Mouse (Mus musculus) erythroblast, embryonic 14.5 days (primary cell): ENCODE measurements at regions not wholly inside any gene's neighbourhood (a gene's known extent, or its start where the extent isn't known, plus 50 kb on each side); places are given as distances from the start of the nearest gene placed in this dataset.

Source experiments
- H3K27me3 ChIP-seq: 2 replicates; pipeline ENCODE4 v1.6.1; 2012; ENCODE audit warnings: inconsistent platforms; ENCODE audit not compliant: control insufficient read depth
- H3K36me3 ChIP-seq: 2 replicates; pipeline ENCODE4 v1.6.1; 2012; ENCODE audit warnings: mild to moderate bottlenecking, inconsistent platforms; ENCODE audit not compliant: control insufficient read depth
- H3K4me1 ChIP-seq: 2 replicates; pipeline ENCODE4 v1.6.1; 2012; ENCODE audit warnings: inconsistent platforms; ENCODE audit not compliant: control insufficient read depth
- H3K4me3 ChIP-seq: replicated peaks from 2 replicates; pipeline ENCODE3; 2012; ENCODE audit warnings: moderate library complexity, mild to moderate bottlenecking, inconsistent platforms
- H3K9me3 ChIP-seq: 2 replicates; pipeline ENCODE4 v1.6.1; 2012; ENCODE audit warnings: low read length, inconsistent platforms, mixed read lengths; ENCODE audit not compliant: control insufficient read depth
- GATA1 ChIP-seq: IDR thresholded peaks from 2 replicates; pipeline ENCODE4 v1.6.1; 2012; ENCODE audit warnings: low read length, inconsistent platforms, mixed read lengths
- TAL1 ChIP-seq: IDR thresholded peaks from 3 replicates; pipeline ENCODE4 v1.6.1; 2012; ENCODE audit warnings: low read length, inconsistent platforms, mixed read lengths

DNA sequence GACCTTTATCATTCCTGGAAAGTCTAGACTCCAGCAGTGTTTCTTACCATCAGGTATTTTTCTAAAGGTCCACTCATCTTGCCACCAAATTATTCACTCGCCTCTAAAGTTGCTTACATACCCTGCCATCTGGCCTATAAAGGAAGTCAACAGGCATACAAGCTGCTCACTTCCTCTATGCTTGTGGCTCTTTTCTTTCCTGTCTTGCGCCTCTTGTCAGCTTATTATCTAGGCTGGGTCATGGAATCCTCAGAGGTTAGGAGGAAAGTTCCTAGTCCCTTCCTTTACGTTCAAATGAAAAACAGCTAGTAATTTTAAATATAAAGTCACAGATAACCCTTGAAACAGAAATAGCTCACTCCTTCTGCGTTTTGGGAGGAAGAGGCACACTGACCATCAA, 97.9 kb downstream of the Lipi start:
- H3K4me3 ChIP-seq = no peak overlapping the region
- no peaks in the 10 kb centered on the region for H3K4me1 ChIP-seq
- no peaks in the 10 kb centered on the region for H3K36me3 ChIP-seq
- no peaks in the 10 kb centered on the region for H3K27me3 ChIP-seq
- H3K9me3 ChIP-seq = no peaks in the 10 kb centered on the region
- TF ChIP-seq GATA1 = no peak
- TF ChIP-seq TAL1 = no peak

DNA sequence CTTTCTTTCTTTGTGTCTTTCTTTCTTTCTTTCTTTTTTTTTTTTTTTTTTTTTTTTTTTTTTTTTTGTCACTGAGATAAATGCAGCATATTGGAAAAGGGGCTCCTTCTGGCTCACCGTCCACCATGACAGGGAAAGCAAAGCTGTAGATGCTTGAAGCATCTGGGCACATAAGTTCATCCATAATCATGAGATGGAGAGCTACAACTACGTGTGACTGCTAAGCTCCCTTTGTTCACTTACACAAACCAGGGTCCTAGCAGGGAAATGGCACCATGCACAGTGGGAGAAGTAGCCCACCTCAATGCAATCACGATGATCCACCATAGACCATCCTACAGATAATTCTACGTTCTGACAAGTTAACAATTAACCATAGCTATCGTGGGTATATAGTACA, 102.0 kb downstream of the Lipi start:
- Histone ChIP-seq H3K9me3 (no peaks in the 10 kb centered on the region), H3K27me3 (no peaks in the 10 kb centered on the region), H3K36me3 (no peaks in the 10 kb centered on the region), H3K4me3 (no peak overlapping the region), H3K4me1 (no peaks in the 10 kb centered on the region)
- TF ChIP-seq TAL1 = no peak
- TF ChIP-seq GATA1 = no peak

DNA sequence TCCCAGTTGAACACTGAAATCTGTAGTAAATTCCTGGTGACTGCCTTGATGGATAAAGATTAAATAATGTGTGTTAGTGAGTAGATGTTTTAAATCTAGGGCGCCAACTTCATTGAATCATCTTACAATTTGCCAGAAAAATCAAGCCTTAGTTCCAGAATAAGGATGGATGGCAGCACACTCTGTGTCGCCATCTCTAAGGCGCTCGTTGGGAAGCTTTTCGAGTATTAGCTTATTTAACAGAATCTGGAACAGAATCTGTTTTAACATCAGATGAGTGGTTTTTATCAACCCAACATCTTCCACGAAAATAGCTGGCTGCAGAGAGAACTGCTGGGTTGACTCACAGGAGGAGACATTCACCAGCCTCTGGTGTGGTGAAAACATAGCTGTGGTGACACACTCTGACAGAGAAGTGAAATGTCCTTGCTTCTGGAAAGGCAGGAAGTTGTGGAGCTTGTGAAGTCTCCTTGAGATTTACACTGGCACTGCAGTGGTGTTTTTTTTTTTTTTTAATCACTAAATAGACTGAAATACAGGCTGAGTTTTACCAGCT, 120.4 kb downstream of the Lipi start:
- Histone ChIP-seq H3K9me3 (no peaks in the 10 kb centered on the region), H3K4me3 (no peak overlapping the region), H3K36me3 (no peaks in the 10 kb centered on the region), H3K4me1 (no peaks in the 10 kb centered on the region), H3K27me3 (no peaks in the 10 kb centered on the region)
- no peak for TF ChIP-seq TAL1
- no peak for TF ChIP-seq GATA1

DNA sequence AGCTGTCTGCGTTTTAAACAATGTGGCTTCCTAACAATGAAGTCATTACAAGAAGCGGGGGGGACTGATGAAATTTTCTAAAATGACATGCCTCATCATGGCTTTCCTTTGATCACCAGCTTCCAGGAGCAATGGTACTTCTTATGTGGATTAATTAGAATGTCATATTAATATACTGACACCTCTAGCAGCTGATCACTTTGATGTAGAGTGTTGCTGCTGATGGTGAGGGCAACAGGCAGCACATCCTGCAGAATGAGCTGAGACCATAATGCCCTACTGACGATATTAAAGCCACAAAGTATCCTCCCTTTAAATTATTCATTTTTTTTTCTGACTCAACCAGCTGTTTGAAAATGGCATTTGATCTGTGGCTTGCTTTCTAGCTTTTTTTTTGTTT, 123.7 kb downstream of the Lipi start:
- Histone ChIP-seq H3K36me3 (no peaks in the 10 kb centered on the region), H3K27me3 (no peaks in the 10 kb centered on the region), H3K4me1 (no peaks in the 10 kb centered on the region), H3K4me3 (no peak overlapping the region), H3K9me3 (no peaks in the 10 kb centered on the region)
- no peak for TF ChIP-seq GATA1
- TF ChIP-seq TAL1 = no peak

DNA sequence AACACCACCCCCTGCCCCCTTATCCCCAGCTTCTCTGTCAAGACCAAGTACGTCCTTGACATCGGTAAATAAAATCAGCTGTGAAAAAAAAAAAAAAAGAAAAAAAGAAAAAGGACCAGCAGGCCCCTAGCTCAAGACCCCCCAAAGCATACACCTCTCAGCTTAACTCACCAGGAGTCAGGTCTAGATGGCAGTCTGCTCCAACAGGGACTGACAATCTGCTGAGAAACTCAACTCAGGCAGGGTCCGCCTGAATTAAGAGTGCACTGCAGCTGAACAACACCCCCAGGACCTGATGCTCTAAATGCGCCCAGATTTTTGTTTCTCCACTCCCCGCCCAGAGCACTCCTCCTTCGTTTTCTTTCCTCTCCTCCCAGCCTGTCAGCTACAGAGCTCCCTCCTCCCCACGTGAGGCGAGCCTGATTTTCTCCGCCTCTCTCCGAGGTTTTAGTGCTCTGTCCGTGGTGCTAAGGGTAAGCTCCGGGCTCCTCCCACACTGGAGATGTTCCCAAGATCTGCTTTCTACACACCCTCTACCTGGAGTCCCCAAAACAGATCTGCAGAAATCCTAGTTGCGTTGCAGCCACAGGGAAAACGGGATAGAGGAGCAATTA, 138.9 kb downstream of the Lipi start:
- no peaks in the 10 kb centered on the region for H3K4me1 ChIP-seq
- TF ChIP-seq TAL1 (no peak), GATA1 (no peak)
- no peaks in the 10 kb centered on the region for H3K27me3 ChIP-seq

DNA sequence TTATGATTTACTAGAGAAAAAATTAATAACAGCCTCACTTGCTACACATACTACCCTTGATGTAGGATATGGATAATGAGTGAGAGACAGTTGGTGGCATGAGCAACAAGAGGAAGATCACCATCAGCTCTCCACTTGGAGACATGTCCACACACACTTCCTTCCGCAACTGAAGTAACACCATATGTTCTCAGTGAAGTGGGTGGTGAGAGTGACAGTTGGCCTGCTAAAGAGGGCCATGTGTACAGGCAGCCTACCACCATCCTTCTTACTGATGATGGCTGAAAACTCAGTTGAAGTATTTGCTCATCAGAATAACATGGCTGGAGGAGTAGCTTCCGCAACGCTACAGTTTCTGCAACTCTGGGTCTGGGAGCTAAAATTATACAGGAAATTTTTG, 146.6 kb downstream of the Lipi start:
- Histone ChIP-seq H3K27me3 (no peaks in the 10 kb centered on the region), H3K4me3 (no peak overlapping the region), H3K4me1 (no peaks in the 10 kb centered on the region), H3K9me3 (no peaks in the 10 kb centered on the region), H3K36me3 (no peaks in the 10 kb centered on the region)
- TF ChIP-seq GATA1 (no peak), TAL1 (no peak)

More for the DNA sequence above, 138.9 kb downstream of the Lipi start:
- H3K9me3 ChIP-seq = no peaks in the 10 kb centered on the region
- no peak overlapping the region for H3K4me3 ChIP-seq
- no peaks in the 10 kb centered on the region for H3K36me3 ChIP-seq

DNA sequence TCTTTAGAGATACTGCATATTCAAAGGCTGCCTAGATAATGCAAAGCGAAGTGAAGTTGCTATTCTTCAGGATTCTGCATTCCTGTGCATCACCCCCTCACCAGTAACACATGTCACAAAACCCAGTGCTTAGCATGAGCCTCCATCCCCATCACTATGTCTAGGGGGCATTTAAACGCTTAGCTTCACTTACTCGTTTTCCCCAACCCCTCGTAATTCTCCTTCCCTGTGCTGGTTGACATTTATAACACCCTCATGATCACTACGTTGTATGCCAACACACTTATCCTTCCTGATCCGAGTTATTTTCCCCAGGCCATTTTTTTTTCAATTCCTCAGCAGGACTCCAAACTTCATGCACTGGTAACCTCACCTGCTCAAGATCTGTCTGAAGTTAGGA, 152.6 kb downstream of the Lipi start:
- Histone ChIP-seq H3K4me3 (no peak overlapping the region), H3K36me3 (no peaks in the 10 kb centered on the region), H3K27me3 (no peaks in the 10 kb centered on the region), H3K4me1 (no peaks in the 10 kb centered on the region), H3K9me3 (no peaks in the 10 kb centered on the region)
- TF ChIP-seq GATA1 = no peak
- no peak for TF ChIP-seq TAL1

DNA sequence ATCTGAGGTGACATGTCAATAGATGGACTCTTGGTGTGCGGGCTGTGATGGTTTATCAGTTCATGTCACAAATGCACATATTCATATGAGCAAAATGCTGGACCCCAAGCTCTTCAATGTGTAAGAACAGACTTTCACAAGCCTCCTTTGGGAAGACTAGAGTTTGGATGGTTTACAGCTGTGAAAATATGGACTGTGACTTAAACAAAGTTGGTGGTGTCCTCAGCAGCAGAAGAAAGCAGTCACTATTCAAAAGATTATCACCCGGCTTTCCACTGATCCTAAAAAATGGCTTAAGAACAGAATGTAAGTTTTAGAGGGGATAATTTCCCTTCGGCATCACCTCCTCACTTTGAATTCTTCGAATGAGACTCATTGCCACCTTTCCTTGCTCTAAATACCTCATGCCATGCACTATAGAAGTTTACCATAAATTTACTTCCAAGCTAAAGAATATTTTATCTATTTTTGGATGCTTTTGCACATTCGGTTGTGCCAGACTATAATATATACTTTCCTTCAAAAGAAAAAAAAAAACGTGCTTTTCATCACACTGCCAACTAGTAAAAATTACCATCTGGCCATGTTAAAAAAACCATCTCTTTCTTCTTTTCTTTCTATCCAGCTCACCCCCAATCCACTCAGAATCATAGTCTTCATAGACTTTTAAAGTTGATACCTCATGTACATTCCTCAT, 201.2 kb downstream of the Lipi start:
- Histone ChIP-seq H3K4me1 (no peaks in the 10 kb centered on the region), H3K9me3 (no peaks in the 10 kb centered on the region), H3K4me3 (no peak overlapping the region), H3K27me3 (no peaks in the 10 kb centered on the region), H3K36me3 (no peaks in the 10 kb centered on the region)
- TF ChIP-seq GATA1 = no peak
- TF ChIP-seq TAL1 = no peak

DNA sequence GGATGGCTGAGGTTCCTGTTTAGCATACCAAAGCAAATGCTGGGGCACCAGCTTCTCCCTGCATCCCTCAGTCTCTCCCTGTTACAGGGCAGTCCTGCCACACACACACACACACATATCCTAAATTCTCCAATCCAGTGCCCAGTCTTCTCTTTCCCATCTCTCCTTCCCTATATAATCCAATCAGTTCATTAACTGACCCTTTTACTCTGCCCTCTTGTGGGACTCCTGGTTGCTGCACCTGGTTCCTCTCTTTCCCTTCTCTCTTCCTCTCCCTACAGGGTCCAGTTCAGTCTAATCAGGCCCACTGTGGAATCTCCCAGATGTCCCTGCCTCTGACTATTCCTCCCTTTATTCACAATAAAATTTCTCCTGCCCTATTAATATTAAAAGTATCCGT, 204.7 kb downstream of the Lipi start:
- Histone ChIP-seq H3K36me3 (no peaks in the 10 kb centered on the region), H3K4me1 (no peaks in the 10 kb centered on the region), H3K9me3 (no peaks in the 10 kb centered on the region), H3K4me3 (no peak overlapping the region), H3K27me3 (no peaks in the 10 kb centered on the region)
- TF ChIP-seq TAL1 (no peak), GATA1 (no peak)
